Mouse (Mus musculus): Measurements from ENCODE around the gene Cfap65. TPM values are rescaled to one million over a fixed set of nuclear protein-coding genes. Genes with fewer than 3 reads are reported as not detected.

Cfap65 gene
- 0.09 and 0.25 TPM in 2 replicates for polyA plus RNA-seq (2012; rRNA removed)

DNA sequence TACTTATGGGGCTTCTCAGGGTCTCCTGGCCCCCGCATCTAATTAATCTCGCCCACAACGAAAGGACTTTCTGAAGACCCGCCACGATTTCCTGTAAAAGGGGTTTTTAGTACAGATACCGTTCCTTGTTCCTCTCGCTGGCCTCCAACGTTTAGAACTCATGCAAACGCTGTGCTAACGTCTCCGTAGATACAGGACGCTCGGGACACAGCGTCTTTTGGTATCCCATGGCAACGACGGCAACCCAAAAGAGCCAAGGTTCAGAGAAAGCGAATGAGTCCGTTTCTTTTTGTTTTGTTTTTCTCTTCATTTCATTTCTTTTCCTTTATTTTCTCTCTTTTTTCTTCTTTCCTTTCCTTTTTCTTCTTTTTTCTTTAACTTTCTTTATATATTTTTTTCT lies at the start of gene Cfap65:
TSS of gene Cfap65 (minus strand) at position 198 of the 400 bp plus-strand sequence.
- DNase-seq (ENCODE audit: low read depth, low spot score), result no peak
- WGBS, result 2% methylated on average over 18 of the region's 18 CpGs

DNA sequence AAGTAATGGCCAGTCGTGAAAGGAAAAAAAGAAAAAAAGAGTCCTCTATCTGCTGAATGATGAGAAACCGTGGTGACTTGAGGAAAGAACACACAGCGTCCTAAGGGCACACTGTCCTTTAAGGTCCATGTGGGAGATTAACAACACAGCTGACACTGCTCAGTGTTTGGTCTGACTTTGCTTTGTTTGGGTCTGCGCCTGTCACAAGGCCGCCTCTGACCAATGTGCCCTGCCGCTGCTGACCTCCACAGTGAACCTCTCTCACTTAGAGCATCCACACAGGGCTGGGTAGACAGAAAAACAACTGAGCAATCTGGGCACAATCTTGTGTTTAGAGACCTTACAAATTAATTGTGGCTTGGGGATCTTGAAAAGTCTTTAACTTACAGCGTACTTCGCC lies 41.6 kb upstream of the Cfap65 start:
- DNase-seq (ENCODE audit: low read depth, low spot score), result no peak
- WGBS, result 82% methylated on average over 8 of the region's 8 CpGs

DNA sequence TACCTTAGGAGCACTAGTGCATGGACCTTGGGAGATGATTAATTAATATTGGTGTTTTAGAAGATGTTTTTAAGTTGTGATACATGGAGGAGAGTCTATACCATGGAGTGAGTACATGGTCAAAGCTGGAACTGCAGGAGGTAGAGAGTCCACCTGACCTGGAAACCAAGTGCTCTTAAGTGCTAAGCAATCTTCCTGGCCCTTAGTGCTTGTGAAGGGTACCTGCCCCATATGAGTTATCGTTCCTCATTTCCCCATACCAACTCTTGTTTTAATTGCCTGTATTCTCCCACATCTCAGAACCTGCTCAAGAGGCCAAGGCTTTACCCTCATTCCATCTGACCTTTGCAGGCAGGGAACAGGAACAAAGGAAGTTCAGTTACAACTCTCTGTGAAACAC lies 40.5 kb upstream of the Cfap65 start:
- WGBS, result 51% methylated on average over 1 of the region's 1 CpGs
- DNase-seq (ENCODE audit: low read depth, low spot score), result no peak

DNA sequence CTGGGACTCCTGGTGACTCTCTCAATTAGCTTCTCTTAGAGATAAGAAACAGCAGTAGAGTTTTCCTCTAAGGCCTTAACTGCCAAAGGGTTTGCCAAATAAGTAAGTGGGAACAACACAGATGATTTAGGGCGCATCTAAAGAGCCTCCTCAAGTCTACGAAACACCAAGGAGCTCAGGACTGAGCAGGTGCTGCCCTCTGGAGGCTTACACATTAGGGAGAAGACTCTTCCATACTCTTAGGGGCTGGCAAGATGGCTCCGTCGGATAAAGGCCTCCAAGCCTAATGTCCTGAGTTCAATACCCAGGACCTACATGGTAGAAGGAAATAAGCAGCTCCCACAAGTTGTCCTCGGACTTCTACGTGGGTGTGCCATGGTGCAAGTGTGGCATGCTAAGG lies 38.2 kb upstream of the Cfap65 start:
- DNase-seq (ENCODE audit: low read depth, low spot score), result no peak
- whole genome bisulfite sequencing, result 65% methylated on average over 6 of the region's 6 CpGs

DNA sequence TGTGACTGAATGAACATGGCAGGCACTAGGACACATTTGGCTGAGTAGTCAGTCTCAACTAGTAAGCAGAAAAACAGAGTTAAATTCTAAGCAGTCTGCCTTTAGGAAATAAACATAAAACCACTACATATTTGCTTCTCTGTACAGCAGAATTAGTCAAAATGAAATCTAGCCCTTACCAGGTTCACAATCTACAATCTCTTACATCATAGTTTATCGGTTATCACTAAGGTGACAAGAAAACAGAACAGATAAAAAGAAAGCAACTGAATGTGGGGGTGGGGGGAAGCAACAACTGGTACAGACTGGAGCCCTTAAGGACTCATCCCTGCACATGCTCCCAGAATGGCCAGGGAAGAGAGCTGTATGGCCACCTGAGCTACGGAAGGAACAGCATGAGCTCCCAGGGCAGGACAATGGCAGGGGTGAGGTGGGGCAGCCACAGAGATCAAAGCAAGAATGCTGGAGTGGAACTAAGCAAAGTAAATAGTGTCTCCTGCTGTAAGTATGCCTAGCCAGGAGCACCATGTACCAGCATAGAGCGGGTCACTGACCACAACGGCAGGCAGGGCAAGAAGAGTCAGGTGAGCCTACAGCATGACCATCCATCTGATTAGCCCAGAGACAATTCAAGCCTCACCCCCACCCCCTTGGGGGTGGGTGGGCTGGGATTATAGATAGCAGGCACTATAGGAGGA lies 36.1 kb upstream of the Cfap65 start:
- 31% methylated on average over 4 of the region's 4 CpGs for WGBS
- no peak for DNase-seq (ENCODE audit: low read depth, low spot score)

DNA sequence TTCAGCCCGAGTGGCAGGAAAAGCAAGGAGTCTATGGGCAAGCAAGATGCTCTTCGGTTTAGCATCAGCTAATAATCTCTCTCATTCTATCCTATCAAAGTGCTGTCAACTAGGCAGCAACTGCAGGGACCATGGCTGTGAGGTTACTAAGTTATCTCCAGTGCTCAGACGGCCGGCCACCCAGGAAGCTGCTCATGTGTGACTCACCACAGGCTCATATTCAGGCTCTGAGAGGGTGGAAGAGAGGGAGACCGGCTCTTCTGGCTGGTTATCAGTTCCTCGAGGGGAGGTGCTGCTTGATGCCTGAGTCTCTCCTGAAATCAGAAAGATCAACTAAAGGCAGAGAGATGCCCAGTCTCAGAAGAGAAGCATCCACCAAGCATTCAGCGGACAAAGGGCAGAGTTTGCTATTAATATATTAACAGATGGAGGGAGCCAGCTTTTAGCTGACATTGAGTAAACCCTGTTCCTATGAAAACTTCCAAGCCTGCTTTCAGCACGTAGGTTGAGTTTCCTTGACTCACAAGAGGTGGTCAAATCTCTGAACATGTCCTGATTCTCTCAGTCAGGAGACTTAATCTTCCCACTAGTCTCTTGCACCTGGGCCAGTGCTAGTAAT lies 32.7 kb upstream of the Cfap65 start:
- no peak for DNase-seq (ENCODE audit: low read depth, low spot score)
- WGBS, result 39% methylated on average over 8 of the region's 8 CpGs

DNA sequence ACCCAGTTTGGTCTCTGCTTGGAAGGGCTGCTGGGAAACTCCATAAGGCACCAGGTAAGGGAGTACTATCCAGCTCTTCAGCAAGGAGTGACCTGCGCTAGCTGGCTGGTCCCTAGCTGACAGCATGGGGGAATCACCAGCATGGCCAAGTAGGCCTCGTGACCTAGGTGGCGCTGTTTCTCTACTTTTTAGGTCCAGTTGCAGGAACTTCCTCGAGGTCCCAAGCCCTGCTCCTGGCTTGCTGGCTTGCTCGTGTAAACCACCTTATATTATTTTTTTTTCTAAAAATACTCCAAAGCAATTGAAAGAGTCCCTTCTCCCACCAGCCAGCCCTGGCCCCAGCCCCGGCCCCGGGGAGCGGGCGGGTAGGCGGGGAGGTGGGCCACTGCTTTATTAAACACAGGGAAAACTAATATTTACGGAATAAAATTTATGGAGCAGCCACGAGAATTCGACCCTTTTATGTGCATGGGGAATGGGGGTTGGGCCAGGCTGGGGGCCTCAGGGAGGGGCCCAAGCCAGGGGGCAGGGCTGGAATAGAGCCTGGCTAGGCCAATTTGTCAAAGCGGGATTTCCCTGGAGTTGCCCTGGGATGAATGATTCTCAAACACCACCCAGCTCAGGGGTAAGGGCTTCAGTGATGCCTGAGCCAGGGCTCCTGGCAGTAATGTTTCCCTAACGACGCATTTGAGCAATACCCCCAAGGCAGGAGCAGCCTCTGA lies 29.3 kb upstream of the Cfap65 start:
- 11% methylated on average over 16 of the region's 16 CpGs for WGBS
- no peak for DNase-seq (ENCODE audit: low read depth, low spot score)

DNA sequence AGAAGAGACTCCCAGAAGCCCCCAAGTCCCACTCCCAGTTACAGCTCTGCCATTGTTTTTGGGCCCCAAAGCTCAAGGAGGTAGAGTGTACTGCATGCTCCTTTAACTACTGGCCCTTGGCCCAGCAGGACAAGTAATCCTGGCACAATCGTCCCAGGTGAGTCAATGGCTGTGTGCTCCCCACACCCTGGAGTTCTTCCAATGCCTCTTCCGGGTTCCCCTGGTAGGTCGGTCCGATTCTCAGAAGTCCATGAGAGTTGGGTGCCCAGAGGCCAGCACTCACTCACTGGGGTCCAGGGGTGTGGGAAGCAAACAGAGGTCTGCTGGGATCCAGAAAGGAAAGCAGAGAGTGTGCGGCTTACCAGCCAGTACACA lies 27.4 kb upstream of the Cfap65 start:
- 44% methylated on average over 5 of the region's 5 CpGs for WGBS
- no peak for DNase-seq (ENCODE audit: low read depth, low spot score)

DNA sequence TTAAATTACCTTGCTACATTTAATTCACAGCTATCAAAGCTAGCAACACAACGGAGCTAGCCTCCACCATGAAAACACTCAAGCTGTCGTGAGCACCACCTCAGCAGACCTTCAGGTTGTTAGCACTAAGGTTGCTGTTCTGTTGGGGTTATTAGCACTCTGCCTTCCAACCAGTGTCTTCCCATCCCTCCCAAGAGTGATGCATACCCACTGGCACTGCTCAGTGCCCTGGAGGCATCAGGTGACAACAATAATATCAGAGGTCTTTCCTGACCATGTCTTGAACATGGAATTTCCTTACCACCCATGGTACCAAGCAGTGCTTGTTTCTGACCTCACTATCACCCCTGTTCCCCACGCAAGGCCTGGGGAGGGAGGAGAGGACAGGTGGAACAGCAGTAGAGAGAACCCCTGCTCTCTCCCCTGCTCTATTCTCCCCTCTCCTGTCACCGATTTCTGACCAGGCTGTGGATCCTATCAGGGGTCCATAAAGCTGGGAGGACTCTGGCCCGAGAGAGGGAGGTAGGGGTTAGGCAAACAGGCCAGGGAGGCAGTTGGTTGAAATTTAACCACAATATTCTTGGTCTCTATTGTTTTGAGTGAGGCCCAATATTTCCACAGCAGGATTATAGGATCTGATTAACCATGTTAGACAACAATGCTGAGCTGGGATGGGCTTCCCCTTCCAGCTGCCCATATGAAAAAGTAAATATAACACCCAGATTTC lies 26.9 kb upstream of the Cfap65 start:
- no peak for DNase-seq (ENCODE audit: low read depth, low spot score)
- 36% methylated on average over 5 of the region's 5 CpGs for WGBS

DNA sequence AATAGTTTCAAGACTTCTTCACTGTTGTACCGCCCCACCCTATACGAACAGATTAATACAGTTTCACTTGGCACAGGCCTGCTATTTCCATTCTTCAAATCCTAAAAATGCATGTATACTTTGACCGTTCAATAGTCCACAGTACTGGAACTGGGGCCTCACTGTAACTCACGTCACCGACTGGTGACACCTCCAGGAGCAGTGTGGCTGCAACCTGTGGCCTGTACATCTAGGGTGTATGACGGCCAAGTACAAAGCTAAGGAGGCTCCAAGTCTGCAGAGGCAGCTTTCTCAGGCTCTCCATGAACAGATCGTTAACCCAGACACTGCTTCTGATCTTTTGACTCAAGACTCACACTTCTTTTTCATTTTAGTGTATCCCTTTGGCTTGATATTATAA lies 26.3 kb upstream of the Cfap65 start:
- 36% methylated on average over 7 of the region's 7 CpGs for WGBS
- no peak for DNase-seq (ENCODE audit: low read depth, low spot score)

DNA sequence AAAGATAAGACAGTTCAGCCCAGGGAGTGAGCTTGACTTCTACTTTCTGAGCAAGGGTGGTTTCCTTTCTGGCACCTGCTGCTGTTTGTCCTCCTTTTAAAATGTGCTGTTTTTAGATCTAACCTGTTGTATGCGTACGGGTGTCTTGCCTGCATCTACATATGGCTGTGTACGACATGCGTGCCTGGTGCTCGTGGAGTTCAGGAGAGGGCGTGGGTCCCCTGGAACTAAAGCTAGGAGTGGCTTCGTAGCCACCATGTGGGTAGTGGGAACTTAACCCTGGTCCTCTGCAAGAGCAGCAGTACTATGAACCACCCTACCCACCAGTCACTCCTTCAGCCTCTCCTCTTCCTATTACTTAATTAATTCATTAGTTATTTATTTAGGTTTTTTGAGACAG lies 24.7 kb upstream of the Cfap65 start:
- DNase-seq (ENCODE audit: low read depth, low spot score), result no peak
- WGBS, result 51% methylated on average over 7 of the region's 7 CpGs

DNA sequence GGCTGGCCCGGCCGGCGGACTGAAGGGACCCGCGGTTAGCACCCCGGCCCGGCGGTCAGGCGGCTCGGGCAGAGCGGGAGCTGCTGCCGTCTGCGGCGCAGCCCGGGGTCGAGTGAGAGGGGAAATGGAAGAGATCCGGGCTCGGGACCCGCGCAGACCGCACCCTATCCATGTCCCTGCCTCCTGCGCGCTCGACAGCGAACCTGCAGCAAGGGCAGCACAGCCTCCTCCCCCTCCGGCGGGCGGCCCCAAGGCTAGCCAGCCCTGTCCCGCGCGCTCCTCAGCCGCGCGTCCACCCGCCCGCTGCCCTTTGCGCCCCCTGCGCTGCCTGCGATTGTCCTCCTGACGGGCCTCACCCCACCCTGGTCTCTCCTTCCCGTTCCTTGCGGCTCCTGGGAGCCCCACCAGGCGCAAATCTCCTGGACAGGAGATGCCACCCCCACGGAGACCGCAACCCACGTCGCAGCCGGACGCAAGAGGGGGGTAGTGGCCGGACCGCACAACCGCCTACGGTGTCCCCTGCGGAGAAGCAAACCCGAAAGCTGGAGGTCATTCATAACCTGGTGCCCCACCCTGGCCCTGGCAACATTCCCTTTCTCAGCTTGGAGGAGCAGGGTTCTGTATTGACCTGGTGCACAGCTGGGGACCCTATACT lies 16.3 kb upstream of the Cfap65 start, which contains the start of gene Ihh:
TSS of gene Ihh (minus strand) at position 117 of the 655 bp plus-strand sequence.
- no peak for DNase-seq (ENCODE audit: low read depth, low spot score)
- WGBS, result 1% methylated on average over 53 of the region's 55 CpGs

DNA sequence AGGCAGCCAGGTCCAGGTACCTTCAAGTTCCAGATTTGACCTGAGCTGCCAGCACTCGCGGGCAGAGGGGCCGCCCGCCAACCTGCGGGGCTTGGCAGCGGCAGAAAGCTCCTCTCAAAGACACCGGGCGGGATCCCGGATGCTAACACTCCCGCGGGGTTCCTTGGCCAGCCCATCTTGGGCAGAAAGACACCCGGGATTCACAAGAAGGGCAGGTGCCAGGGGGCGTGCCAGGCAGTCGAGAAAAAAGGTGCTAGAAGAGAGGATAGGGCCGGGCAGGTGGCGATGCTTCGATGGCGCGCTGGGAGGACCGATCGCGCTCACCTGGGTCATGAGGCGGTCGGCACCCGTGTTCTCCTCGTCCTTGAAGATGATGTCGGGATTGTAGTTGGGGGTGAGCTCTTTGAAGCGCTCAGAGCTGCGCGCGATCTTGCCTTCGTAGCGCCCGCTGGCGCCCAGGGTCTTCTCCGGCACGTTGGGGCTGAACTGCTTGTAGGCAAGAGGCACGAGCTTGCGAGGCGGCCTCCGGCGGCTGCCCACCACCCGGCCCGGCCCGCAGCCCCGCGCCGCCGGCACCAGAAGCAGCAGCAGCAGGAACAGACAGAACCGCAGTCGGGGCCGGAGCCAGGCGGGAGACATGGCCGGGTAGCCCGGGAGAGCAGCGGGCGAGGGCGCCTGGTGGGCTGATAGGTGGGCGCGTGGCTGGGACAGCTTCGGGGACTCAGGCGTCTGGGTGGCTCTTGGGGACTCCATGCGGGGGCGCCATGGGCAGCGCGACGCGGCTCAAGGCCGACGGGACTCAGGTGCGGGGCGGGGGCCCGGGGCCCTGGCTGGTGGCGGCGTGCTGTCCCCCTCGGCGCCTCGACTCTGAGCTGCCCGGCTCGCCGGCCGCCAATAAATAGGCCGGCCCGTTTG lies 15.4 kb upstream of the Cfap65 start:
- no peak for DNase-seq (ENCODE audit: low read depth, low spot score)
- WGBS, result 1% methylated on average over 84 of the region's 84 CpGs

DNA sequence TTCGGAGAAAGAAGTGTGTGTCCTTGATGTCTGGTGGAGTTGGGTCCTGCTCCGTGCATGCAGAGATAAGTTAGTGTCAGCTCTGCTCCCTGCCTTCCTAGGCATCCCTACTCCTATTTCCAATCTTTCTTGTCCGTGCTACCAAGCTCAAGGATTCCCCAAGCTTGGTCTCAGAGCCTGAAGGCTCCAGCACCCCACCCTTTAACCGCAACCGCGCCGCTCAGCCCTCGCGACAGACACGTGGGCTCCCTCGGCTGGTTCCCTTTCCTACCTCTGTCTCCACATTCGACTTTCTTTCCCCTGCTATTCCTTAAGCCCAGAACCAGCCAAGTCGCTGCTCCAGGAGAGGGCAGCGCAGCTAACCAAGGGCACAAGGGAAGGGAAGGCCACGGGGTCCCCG lies 14.7 kb upstream of the Cfap65 start:
- 3% methylated on average over 16 of the region's 16 CpGs for WGBS
- no peak for DNase-seq (ENCODE audit: low read depth, low spot score)

DNA sequence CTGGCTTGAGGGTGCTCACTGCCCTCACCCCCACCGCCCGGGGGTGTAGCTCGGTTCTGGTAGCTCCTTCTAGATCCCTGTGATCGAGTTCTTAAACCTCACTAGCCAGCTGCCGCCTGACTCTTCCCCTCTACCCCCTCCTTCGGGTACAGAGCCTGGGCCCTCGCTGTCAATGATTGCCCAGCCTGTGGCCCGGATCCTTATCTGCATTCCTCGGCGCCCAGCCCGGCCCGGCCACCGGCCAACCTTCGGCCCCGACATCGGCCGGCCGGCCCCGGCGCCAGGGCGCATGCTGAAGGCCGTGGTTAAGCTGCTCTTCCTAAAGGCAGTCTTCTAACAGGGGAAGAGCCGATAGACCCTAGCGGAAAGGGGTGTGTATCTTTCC lies 14.3 kb upstream of the Cfap65 start:
- DNase-seq (ENCODE audit: low read depth, low spot score), result no peak
- 2% methylated on average over 24 of the region's 24 CpGs for WGBS

DNA sequence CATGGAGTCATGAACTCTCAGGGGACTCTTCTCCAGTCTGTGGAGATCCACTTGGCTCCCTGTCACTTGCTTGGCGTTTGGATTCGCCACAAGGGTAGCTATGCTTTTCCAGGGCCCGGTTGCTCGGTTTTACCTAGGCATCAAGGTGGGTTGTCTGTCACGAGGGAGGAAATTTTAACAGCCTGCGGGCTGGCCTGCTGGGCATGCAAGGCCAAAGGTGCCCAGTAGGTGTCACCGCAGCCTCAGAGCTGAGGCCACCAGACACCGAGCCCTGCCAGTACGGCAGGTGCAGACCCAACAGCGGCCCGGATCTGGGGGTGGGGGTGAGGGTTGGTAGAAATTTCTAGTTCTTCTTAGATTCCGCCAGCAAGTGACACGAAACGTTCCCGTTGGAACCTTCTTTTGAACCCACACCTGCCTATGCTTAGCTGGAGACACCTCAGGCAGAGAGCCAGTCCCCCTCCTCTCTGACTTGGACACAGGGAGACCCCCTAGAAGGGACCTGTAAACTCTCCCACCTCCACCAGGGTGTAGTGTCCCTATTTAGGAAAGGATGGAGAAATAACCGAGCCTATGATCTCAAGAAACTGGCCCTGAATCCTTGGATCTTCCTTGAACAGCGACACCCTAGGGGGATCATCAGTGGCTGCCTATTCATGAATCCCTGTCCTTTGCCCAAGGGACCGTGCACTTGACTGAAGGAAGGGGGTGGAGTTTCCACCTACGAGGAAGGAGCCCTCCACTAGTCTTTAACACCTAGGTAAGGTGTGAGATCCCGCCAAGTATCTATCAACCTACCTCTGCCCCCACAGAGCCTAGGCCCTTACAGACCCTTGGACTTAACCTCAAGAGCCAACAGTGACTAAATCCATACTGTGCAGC lies 13.6 kb upstream of the Cfap65 start:
- no peak for DNase-seq (ENCODE audit: low read depth, low spot score)
- 3% methylated on average over 20 of the region's 20 CpGs for whole genome bisulfite sequencing

DNA sequence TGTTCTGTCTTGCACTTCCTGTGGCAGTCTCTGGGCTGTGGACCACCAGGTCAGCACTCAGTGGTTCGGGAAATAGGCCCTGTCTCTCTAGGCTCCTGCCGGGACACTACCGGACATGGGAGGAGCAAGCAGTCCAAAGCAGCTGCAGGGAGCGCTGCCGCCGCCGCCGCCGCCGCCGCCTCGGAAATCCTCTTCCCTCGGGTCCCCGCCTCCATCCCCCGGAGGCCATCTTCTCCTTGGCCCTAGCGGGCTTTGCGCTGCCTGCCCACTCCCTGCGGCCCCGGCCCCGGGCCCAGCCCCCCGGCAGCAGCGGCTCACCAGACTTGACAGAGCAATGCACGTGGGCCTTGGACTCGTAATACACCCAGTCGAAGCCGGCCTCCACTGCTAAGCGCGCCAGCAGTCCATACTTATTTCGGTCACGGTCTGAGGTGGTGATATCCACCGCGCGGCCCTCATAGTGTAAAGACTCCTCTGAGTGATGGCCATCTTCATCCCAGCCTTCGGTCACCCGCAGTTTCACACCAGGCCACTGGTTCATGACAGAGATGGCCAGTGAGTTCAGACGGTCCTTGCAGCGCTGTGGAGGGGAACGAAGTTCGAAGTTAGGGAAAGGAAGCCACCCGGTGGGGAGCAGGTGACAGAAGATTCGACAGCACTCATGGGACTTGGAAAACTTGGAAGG lies 12.7 kb upstream of the Cfap65 start:
- DNase-seq (ENCODE audit: low read depth, low spot score), result no peak
- WGBS, result 4% methylated on average over 41 of the region's 41 CpGs
